Mouse (Mus musculus): Measurements from ENCODE around the gene Theg. TPM values are rescaled to one million over a fixed set of nuclear protein-coding genes. Genes with fewer than 3 reads are reported as not detected.

Theg gene
- polyA plus RNA-seq, 1 experiment = 1.9 TPM

DNA sequence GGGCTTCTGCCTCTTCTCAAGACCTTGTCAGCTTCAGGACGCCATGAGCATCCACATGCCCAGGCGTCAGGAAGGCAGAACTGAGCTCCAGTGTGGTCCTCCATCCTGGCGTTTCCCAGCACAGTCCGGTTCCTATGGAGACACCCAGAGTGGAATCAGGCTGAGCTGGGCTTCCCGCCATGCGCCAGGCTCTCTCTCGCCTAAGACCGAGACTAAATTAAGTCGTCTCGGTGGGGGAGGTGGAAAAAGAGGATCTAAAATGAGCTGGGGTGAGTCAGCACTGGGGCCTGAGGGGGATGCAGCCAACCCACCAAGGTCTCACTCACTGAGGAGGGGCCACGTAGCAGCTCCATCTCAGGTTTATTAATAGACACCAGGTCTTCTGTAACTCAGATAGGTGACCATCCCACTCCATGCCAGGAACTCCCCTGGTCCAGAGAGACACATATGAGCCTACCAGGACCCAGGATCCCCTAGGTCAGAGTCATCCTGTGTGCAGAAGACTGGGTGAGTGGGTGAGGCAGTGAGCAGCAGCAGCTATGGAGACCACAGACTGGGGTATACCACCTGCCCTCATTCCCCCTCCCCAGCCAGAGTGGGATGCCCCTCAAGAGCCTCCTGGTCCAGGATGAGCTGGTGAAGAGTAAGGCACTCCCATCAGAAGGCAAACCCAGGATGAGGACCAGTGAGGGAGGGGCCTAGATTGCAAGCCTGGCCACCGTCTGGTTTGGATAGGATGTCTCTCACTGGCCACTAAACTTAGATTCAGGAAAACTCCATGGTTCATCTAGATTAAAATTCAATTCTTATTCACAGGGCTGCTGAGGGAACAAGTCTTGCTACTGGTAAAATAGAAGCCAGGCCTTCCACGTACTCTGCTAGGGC is 10.2 kb upstream of the Theg start:
- no peak for TF ChIP-seq CTCF (IDR thresholded peaks at IDR 0.05; ENCODE audit: extremely low read depth, insufficient read depth, low read length)
- peak; percentile 45; the same call in 1 of the 2 replicates for TF ChIP-seq POLR2A (IDR thresholded peaks at IDR 0.05; ENCODE audit: extremely low read depth, insufficient read depth, low read length)

DNA sequence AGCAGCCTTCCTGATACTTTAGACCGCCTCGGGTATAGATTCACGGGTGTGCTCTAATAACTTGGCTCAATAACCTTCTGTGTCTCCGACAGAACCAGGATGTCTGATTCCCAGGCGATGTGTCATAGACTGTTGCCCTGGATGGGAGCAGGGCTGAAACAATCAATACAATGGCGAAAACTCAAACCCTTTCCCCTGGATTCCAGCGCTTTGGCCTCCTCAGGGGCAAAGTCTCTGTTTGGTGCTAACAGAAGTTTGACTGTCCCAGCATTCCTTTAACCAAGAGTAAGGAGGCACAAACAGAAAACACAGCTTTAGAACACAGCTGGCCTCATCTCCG is 8.4 kb upstream of the Theg start:
- TF ChIP-seq CTCF (IDR thresholded peaks at IDR 0.05; ENCODE audit: extremely low read depth, insufficient read depth, low read length) (no peak), POLR2A (IDR thresholded peaks at IDR 0.05; ENCODE audit: extremely low read depth, insufficient read depth, low read length) (no peak)
- Histone ChIP-seq H3K27ac (ENCODE audit: insufficient read depth, low read length) (no peak overlapping the region), H3K4me3 (ENCODE audit: insufficient read depth, low read length) (no peak overlapping the region), H3K4me1 (ENCODE audit: control insufficient read depth, insufficient read depth, low read length) (peaks cover 7% of the 10 kb centered on the region)

More for the DNA sequence above, 10.2 kb upstream of the Theg start:
- Histone ChIP-seq H3K4me3 (ENCODE audit: insufficient read depth, low read length) (no peak overlapping the region), H3K4me1 (ENCODE audit: control insufficient read depth, insufficient read depth, low read length) (peaks cover 7% of the 10 kb centered on the region), H3K27ac (ENCODE audit: insufficient read depth, low read length) (peak overlapping the region; percentile 47)

DNA sequence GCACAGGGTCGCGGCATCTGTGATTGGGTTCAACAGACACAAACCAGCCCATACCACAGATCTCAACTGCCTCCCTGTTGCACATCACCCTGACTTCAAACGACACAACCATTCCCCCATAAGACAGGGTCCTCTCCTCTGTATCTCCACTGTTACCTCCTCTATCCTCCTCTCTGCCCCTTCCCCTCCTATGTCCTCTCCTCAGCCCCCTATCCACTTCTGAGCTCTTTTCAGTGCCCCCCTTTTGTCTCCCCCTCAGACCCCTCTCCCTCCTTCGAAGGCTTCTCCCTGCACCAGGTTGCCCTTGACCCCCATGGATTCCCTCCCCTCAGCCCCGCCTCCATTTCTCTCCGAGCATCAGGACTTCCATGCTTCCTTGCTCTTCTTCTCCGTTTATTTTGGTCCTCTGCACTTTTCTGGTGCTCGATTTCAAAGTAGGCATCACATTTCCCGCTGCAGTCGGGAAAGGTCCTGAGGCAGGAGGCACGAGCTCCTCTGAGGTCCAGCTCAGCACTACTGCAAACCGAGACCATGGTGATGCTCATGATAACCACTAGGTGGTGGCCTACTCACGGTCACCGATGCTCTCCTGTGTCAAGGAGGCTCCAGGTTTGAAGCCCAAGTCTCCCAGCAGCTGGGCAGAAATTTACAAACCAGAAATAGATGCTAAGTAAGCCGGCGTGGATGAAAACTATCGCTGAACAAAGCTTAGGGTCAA is 7.9 kb upstream of the Theg start:
- H3K4me3 ChIP-seq (ENCODE audit: insufficient read depth, low read length) = no peak overlapping the region
- H3K27ac ChIP-seq (ENCODE audit: insufficient read depth, low read length) = no peak overlapping the region
- TF ChIP-seq CTCF (IDR thresholded peaks at IDR 0.05; ENCODE audit: extremely low read depth, insufficient read depth, low read length) (peak; percentile 100), POLR2A (IDR thresholded peaks at IDR 0.05; ENCODE audit: extremely low read depth, insufficient read depth, low read length) (no peak)

DNA sequence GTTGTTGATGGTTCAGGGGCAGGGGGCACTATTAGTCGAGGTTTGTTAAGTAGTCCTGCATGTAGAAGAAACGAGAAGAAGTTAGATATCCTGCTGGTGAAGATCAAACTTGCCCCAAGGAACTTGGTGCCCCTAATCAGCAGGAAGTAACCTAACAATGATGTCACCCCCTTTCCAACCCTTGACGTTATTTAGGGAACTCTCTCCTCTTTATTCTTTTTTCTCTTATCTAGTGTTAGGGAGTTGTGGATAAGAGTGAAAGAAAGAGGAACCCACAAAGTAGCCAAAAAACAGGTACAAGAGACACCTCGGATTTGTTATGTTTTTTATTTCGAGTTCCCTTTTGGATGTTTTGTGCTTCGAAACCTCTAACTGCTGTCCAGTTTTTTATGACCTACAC is 7.0 kb upstream of the Theg start:
- TF ChIP-seq CTCF (IDR thresholded peaks at IDR 0.05; ENCODE audit: extremely low read depth, insufficient read depth, low read length) (no peak), POLR2A (IDR thresholded peaks at IDR 0.05; ENCODE audit: extremely low read depth, insufficient read depth, low read length) (no peak)
- Histone ChIP-seq H3K4me3 (ENCODE audit: insufficient read depth, low read length) (no peak overlapping the region), H3K27ac (ENCODE audit: insufficient read depth, low read length) (no peak overlapping the region), H3K4me1 (ENCODE audit: control insufficient read depth, insufficient read depth, low read length) (peaks cover 7% of the 10 kb centered on the region)

More for the DNA sequence above, 7.9 kb upstream of the Theg start:
- peaks cover 7% of the 10 kb centered on the region for H3K4me1 ChIP-seq (ENCODE audit: control insufficient read depth, insufficient read depth, low read length)

DNA sequence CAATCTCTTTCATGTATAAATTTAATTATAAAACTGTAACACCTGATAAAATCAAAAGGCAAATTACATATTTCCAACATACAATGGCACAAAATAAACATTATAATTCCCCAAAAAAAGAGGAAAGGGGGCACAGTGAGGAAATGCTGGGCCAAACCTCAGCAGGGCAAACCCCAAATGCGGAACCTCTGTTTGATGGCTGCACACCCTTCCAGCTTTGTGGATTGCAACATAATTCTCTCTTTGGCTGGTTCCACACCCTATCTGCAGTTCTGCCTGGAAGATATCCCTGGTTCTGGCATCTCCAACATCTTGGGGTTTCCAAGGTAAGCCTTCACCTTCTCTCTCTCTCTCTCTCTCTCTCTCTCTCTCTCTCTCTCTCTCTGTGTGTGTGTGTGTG is 3.6 kb upstream of the Theg start:
- no peaks in the 10 kb centered on the region for H3K4me1 ChIP-seq (ENCODE audit: control insufficient read depth, insufficient read depth, low read length)
- no peak for TF ChIP-seq CTCF (IDR thresholded peaks at IDR 0.05; ENCODE audit: extremely low read depth, insufficient read depth, low read length)
- no peak for TF ChIP-seq POLR2A (IDR thresholded peaks at IDR 0.05; ENCODE audit: extremely low read depth, insufficient read depth, low read length)

DNA sequence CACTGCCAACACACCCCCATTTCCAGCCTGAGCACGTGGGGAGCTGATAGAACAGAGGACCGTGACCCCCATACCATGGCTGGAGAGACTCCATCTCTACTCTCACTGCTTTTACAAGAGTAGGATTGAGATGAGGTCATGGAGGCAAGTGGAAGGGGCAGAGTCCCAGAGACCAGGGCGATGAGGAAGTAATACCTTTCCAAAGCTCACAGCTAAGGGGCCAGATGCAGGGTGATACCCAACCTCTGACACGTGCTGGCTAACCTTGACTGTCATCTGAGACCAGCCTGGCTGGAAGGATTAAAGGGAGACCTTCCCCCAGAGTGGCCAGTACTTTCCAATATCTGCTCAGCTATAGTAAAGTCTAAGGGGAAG is 608 bp upstream of the Theg start:
- TF ChIP-seq CTCF (IDR thresholded peaks at IDR 0.05; ENCODE audit: extremely low read depth, insufficient read depth, low read length) = no peak
- no peak for TF ChIP-seq POLR2A (IDR thresholded peaks at IDR 0.05; ENCODE audit: extremely low read depth, insufficient read depth, low read length)
- Histone ChIP-seq H3K4me1 (ENCODE audit: control insufficient read depth, insufficient read depth, low read length) (no peaks in the 10 kb centered on the region), H3K27ac (ENCODE audit: insufficient read depth, low read length) (no peak overlapping the region), H3K4me3 (ENCODE audit: insufficient read depth, low read length) (no peak overlapping the region)

More for the DNA sequence above, 3.6 kb upstream of the Theg start:
- Histone ChIP-seq H3K27ac (ENCODE audit: insufficient read depth, low read length) (no peak overlapping the region), H3K4me3 (ENCODE audit: insufficient read depth, low read length) (no peak overlapping the region)

DNA sequence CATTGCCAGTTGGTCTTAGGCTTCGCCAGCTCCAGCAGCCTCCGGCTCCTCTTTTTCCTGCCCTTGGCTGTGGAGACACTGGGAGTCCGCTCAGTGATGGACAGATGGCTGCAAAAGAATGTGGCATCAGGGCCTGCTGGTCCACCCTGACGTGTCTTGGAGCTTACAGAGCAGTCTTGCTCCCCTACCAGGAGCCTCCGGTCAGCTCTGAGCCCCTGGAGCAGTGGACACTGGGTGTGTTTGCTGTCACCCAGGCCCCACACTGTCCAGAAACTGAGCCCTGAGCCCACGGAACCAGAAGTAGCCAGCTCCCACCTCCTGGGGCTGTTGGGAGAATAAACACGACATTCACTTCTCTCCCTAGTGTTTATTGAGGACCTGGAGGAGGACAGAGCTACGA is 888 bp downstream of the Theg start:
- Histone ChIP-seq H3K4me1 (ENCODE audit: control insufficient read depth, insufficient read depth, low read length) (no peaks in the 10 kb centered on the region), H3K27ac (ENCODE audit: insufficient read depth, low read length) (no peak overlapping the region), H3K4me3 (ENCODE audit: insufficient read depth, low read length) (no peak overlapping the region)
- no peak for TF ChIP-seq CTCF (IDR thresholded peaks at IDR 0.05; ENCODE audit: extremely low read depth, insufficient read depth, low read length)
- no peak for TF ChIP-seq POLR2A (IDR thresholded peaks at IDR 0.05; ENCODE audit: extremely low read depth, insufficient read depth, low read length)

DNA sequence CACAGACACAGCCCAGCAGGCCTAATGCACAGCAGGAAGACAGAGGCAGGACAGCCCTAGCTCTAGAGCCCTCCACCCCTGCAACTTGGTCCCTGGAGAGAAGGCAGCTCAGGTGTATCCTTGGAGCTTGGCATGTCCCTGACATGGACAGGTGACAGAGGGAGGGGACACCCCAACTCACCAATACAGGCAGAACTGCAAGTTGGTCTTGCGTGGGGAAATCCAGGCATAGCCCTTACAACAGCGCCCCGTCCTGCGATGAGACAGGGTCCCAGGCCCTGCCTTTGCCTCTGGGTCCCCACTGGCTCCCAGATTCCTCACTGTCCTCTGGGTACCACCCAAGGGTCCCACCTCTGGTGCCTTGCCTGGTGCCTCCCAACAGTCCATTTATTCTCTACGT is 1.4 kb downstream of the Theg start:
- Histone ChIP-seq H3K27ac (ENCODE audit: insufficient read depth, low read length) (no peak overlapping the region), H3K4me3 (ENCODE audit: insufficient read depth, low read length) (no peak overlapping the region), H3K4me1 (ENCODE audit: control insufficient read depth, insufficient read depth, low read length) (no peaks in the 10 kb centered on the region)
- no peak for TF ChIP-seq CTCF (IDR thresholded peaks at IDR 0.05; ENCODE audit: extremely low read depth, insufficient read depth, low read length)
- TF ChIP-seq POLR2A (IDR thresholded peaks at IDR 0.05; ENCODE audit: extremely low read depth, insufficient read depth, low read length) = no peak

DNA sequence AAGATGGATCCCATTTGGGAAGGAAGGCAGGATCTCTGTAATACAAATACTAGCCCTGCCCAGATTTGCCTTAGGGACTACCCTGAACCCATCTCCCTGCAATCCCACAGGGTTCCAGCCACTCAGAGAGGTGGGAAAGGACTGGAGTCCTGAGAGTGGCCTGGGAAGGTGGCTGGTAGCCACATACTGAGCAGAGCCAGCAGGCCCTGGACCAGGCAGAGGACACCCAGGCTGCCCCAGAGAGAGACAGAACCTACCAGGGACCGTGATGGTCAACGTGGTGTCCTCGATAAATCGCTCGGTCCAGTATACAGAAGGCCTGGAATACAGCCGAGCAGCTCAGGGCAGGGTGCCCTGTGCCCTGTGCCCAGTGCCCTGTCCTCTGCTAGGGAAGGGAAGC is 2.0 kb downstream of the Theg start:
- H3K27ac ChIP-seq (ENCODE audit: insufficient read depth, low read length) = no peak overlapping the region
- TF ChIP-seq CTCF (IDR thresholded peaks at IDR 0.05; ENCODE audit: extremely low read depth, insufficient read depth, low read length) (no peak), POLR2A (IDR thresholded peaks at IDR 0.05; ENCODE audit: extremely low read depth, insufficient read depth, low read length) (no peak)
- no peaks in the 10 kb centered on the region for H3K4me1 ChIP-seq (ENCODE audit: control insufficient read depth, insufficient read depth, low read length)
- no peak overlapping the region for H3K4me3 ChIP-seq (ENCODE audit: insufficient read depth, low read length)

DNA sequence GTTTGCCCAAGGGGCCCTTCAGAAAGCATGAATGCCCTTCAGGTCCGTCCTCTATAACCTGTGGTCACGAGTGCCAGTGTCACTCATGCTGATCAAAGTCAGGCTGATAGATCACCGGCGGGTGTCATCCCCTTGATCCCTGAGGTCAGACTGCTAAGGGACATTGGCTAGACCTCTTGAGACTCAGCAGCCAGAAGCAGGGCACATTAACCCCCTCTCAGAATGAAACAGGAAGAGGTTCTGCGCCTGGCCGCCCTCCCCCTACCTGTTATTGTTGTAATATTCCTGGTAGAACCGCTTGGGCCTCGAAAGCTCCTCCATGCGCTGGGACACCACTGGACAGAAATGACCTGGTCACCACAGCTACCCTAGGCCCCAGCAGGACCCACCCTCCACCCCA is 2.7 kb downstream of the Theg start:
- no peak for TF ChIP-seq POLR2A (IDR thresholded peaks at IDR 0.05; ENCODE audit: extremely low read depth, insufficient read depth, low read length)
- no peak for TF ChIP-seq CTCF (IDR thresholded peaks at IDR 0.05; ENCODE audit: extremely low read depth, insufficient read depth, low read length)
- Histone ChIP-seq H3K27ac (ENCODE audit: insufficient read depth, low read length) (no peak overlapping the region), H3K4me1 (ENCODE audit: control insufficient read depth, insufficient read depth, low read length) (no peaks in the 10 kb centered on the region), H3K4me3 (ENCODE audit: insufficient read depth, low read length) (no peak overlapping the region)
